Mouse (Mus musculus): Measurements from ENCODE around the gene Camk1d. TPM values are rescaled to one million over a fixed set of nuclear protein-coding genes. Genes with fewer than 3 reads are reported as not detected.
"Not testable (repeated sequence)": the region's sequence is repeated elsewhere in the genome, so short reads cannot be mapped to it uniquely, and the experiment has no call there.

Camk1d gene
- total RNA-seq, 2 experiments from 2014 or later, result 5.0 TPM

DNA sequence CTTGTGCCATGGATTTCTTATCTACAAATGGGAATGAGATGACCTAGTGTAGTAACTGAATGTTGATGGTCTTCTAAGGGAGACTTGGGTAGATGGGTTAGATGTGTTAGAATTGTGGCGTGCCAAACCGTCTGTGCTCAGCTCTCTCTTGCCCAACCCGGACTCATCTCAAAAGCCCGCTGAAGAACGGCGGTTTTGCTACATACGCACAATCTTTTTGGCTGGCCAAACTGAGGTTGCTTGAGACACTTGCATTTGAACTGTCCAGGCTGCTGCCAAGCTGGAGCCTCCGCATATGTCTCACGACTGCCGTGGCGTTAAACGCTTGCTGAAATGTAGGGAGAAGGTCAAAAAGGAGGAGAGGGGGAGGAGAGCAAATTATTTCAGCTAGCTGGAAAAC lies 413.0 kb downstream of the Camk1d start:
- intact Hi-C loops (cut with DNase I), result no loop called here
- DNase-seq, result no peak

DNA sequence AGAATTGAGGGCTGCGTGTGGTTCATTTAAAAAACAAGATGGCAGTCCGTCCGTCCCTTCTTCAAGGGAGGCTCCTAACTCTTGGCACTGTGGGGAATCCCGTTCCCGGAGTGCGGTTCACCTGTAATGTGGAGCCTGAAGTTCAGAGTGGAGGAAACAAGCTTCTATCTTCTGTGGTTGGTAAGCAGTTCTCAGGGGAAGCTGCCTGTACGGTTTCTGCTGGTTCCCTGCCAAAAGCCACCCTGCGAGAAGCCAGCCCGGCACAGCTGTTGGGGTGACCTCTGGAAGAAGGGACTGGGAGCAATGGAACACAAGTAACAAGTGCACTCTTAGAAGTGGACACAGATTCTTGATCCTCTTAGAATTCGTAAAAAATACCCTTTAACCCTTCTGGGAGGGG lies 416.2 kb downstream of the Camk1d start:
- intact Hi-C loops (cut with DNase I), result no loop called here
- DNase-seq, result peak in 1 of 2 experiments; percentile 35

DNA sequence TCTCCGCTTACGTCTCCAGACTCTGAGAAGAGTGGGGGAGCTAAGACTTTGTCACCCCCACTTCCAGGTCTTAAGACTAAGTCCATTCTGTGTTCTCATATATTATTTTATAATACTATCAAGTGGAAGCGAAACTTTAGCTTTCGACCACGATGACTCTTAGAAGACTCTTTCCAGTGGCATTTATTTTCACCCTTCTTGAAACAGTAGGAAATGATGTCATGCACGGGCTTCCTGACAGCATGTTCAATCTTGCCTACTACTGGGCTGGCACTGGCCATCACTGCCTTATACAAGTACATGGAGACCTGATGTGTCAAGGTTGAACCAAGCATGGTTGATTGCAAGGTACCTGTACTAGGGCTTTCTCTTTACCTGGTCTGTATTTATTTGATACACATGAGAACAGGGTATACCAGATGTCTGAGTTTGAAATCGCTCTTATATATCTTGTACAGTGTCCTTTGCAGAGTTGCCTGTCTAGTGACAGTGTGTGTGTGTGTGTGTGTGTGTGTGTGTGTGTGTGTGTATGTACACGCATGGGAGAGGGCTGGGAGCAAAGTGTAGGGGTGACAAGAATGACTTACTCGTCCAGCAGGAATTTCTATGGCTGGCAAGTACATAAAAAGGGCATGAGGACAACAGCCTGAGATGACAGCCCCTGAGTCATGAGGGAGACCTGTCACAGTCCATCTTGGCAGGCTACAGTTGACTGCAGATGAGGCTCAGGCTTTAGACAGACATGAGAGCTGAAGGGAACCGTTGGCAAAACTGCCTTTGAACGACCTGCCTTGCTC lies 417.4 kb downstream of the Camk1d start:
- DNase-seq, result no peak
- intact Hi-C loops (cut with DNase I), result no loop called here

DNA sequence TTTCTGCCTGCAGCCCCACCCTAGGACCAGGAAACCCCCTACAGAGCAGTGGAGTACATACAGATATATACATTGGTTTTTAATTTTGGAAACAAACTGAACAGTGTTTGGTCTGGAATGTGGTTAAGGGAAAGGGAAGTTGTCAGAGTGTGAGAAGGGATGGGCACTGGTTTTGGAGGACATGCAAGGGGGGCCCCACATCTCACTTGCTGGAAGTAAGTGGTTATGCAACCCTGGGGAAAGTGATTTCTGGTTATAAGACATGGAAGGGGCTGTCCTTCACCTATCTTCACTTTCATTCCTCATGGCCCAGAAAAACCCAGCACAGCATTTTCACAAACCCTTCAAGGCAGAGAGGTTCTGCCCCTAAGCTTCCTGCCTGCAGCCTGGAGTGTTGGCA lies 419.2 kb downstream of the Camk1d start:
- intact Hi-C loops (cut with DNase I), result no loop called here
- DNase-seq, result no peak

DNA sequence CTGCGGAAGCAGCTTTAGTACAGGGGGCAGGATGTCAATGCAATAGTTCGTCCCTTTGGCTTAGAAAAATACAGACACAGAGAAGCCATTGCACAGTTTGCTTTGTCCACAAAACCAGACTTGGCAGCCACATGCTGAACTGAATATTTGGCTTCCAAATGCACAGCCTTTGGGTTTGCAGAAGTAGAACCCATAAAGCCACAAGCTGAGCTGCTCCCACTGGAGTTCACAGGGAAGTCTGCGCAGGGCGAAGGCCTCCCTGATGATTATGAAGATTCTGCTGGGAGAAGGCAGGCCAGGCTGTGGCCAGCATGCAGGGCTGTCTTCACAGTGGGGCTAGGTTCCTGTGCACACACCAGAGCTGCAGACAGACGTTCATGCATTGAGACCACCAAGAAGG lies 419.9 kb downstream of the Camk1d start:
- DNase-seq, result no peak
- intact Hi-C loops (cut with DNase I), result no loop called here

DNA sequence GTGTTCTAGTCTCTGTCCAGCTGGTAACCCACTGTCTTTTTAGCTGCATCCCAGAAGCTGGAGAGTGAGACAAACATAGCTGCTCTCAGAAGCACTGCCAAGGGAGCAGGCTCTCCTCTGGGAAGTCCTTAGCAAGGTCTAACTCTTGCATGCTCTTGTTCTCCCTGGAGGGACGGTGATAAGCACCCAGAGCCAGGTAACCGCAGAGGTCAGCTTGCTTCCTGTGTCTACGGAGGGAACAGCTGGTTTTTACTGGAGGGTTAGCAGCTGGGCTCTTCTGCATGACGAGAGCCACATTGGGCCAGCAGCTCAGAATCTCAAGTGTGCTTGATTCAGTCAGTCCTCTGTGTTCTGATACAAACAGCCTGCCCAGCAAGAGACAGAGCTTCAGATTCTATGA lies 425.7 kb downstream of the Camk1d start:
- intact Hi-C loops (cut with DNase I), result no loop called here
- no peak for DNase-seq

DNA sequence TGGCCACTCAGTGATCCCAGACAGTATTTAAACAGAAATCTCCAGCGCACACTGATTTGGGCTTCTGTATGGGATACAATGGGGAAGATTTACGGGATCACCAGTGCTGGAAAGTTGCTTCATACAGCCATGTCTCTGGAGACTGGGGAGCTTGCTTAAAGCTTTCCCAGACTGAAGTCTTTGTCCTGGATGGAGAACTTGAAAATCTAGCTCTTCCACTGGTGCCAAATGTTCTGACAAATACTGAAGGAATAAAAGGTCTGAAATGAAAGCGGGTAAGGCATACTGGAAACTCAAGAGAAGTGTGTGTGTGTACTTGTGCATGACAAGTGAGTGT lies 427.3 kb downstream of the Camk1d start:
- intact Hi-C loops (cut with DNase I), result no loop called here
- no peak for DNase-seq

DNA sequence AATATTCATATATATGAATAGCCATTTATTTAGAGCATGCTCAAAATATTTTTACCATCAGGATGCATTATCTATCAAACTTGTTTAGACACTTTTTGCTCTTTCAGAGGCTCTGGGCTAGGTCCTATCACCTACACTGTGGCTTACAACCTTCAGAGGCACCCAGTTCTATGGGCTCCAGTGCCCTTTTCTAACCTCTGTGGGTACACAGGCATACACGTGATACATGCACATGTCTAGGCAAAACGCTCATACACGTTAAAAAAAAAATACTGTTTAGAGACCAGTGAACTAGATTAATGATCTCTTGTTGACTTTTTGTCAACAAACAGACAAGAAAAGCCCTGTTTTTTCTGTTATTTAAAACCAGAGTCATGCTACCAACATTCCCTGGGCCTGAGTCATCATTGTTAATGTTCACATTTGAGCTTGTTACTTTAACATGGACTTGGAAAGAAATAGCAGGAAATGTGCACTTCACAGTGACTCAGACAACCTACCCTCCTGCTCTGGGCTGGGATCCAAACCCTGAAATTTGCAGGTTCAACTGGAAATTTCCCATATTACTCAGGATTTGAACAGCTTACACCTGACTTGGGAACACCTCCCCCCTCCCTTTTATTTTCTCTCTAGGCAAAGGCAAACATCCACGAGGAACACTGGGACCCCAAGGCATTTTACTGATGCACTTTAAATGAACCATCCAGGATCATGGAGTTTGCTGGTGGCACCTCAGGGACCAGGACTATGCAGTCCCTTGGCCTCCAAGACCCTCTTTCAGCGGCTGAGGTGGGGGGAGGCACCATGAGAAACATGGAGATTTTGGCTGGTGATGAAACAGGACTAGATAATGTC lies 427.9 kb downstream of the Camk1d start:
- no peak for DNase-seq
- intact Hi-C loops (cut with DNase I), result no loop called here

DNA sequence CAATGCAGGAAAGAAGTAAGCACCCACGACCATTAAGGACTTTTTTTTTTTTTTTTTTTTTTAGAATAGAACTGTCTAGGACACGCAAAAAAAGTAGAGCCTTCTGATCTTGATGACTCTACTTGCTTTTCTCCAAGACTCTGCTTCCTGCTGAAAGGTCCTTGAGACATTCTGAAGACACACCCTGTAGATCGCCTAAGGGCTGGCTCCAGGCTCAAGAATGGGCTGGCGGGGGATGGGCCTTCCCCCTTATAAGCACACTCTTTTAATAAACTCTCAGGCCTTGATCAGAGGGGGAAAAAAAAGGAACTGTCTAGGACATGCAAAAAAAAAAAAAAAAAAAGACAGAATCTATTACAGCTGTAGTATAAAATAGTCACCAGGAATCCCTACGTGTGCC lies 430.0 kb downstream of the Camk1d start:
- intact Hi-C loops (cut with DNase I), result no loop called here
- DNase-seq, result no peak

DNA sequence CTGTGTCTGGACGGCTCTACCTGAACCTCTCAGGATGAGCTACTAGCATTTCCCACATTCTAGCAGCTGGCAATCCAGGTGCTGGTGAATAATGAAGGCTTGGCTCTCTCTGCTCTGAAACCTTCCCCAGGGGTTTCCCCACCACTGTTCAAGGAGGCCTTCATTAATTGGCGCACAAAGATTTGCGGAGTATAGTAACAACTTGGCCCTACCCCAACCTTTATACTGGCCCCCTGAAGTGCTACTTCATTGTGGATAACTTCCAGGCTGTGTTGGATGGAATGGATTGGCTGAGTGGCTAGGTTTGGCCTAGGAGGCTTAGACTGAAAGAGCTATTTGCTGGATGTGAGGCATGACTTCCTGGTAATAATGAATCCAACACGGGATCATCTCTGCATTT lies 431.7 kb downstream of the Camk1d start:
- intact Hi-C loops (cut with DNase I), result no loop called here
- no peak for DNase-seq

DNA sequence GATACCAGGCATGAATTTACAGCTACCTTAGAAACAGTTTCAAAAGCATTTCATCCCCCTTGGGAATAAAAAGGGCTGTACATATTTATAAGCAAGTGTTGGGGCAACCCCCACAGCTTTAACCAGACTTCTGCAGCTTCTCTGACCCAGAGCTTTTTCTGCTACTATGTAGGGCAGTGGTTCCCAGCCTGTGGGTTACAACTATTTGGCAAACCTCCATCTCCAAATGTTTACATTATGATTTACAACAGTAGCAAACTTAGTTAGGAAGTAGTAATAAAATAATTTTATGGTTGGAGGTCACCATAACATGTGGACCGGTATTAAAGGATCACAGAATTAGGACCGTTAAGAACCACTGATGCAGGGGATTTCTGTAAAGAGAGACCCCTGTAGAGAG lies 446.3 kb downstream of the Camk1d start:
- intact Hi-C loops (cut with DNase I), result no loop called here

DNA sequence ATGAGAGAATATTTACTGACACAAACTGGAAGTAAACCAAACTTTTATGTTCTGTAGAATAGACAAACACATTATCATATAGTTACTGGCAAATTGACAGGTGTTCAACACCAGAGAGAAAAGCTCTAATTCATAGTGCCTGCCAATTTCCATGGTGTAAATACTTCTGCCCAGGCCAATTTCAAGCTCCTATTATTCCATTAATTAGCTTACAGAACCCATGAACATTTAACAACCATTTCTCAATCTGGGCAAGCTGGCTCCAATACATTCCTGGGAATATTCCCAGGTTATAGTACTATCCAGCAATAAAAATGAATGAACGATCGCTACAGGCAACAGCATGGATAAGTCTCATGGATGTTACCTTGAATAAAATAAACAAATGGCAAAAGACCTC lies 452.0 kb downstream of the Camk1d start:
- no peak for DNase-seq
- intact Hi-C loops (cut with DNase I), result no loop called here

More for the DNA sequence above, 446.3 kb downstream of the Camk1d start:
- DNase-seq, result no peak

DNA sequence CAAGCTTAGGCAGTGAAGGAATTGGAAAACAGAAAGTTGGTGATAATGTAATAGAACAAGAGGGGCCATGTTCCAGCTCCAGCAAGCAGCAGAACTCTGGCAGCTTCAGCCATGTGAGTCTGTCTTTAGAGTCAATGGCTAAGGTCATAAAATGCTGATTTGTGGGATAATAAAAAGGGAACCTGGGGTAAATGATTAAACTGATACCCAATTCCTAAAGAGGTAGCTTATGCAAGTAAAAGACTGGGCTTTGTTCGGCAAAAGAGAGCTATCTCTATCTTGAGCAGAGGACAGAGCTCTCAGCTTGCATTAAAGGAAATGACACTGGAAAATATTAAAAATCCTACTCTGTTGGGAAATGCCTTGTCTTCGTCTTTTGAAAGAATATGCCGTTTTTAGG lies 456.1 kb downstream of the Camk1d start:
- DNase-seq, result no peak
- intact Hi-C loops (cut with DNase I), result no loop called here

DNA sequence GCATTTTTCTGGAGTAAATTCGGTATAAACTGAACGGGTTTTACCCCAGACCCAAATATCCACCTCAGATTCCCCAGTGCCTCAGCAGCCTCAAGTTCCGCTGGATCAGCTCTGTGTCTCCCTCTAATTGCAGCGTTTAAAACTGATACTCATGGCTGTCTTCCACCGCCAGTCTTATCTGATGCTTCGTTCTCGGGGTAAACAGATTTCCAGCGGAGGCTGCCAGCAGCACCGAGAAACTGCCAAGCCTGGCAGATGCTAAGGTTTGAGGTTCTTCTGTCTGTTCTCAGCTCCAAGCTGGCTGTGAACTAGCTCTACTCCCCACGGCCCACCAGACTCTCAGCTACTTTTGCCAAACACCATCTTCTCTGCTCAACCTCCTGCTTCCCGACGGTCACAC lies 464.3 kb downstream of the Camk1d start:
- intact Hi-C loops (cut with DNase I), result loop anchor here (5.0 to 10.0 kb wide), 2 partner anchors 78 to 155 kb away; no protein-coding TSS in a partner anchor
- peak; percentile 50 to 51 for DNase-seq

DNA sequence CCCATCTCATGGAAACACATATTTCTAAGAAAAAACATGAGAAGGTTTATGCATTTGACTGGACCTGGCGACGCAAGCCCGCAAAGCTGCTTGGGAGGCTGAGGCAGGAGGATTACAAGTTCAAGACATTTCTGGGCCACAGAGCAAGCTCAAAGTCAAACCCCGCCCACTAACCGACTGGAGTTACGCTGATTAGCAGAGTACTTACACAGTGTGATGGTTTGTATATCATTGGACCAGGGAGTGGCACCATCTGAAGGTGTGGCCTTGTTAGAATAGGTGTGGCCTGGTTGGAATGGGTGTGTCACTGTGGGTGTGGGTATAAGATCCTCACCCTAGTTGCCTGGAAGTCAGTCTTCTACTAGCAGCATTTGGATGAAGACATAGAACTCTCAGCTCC lies 465.1 kb downstream of the Camk1d start:
- intact Hi-C loops (cut with DNase I), result loop anchor here (5.0 to 10.0 kb wide), 2 partner anchors 77 to 154 kb away; no protein-coding TSS in a partner anchor

More for the DNA sequence above, 465.1 kb downstream of the Camk1d start:
- DNase-seq, result not testable (repeated sequence)

Other genes with a start within 250 kb of the Camk1d start
- gene Nudt5, start 130.5 kb upstream of the Camk1d start, total RNA-seq (2021), result 10 to 100 TPM; 16.9 to 17.5 TPM
- gene Cdc123, start 130.6 kb upstream of the Camk1d start, total RNA-seq (2021), result 10 to 100 TPM; 72.9 to 74.8 TPM
- not detected for gene Gm13199, start 148.4 kb upstream of the Camk1d start, total RNA-seq (2021)
- gene Sec61a2, start 180.9 kb upstream of the Camk1d start, total RNA-seq (2021), result 10 to 100 TPM; 19.8 to 21.1 TPM
- gene Dhtkd1, start 228.3 kb upstream of the Camk1d start, total RNA-seq (2021), result 1 to 10 TPM; 1.9 to 5.7 TPM
- 10 to 100 TPM; 12.6 to 13.4 TPM for gene Upf2, start 237.0 kb upstream of the Camk1d start, total RNA-seq (2021)

Measured in heart, postnatal 14 days (tissue).